In genomic region chr11:120254420-120254819, GRCm38 (mm10) we compare ENCODE assay signal across 8 mouse cellular contexts. TPM values are rescaled to one million over a fixed set of nuclear protein-coding genes. Genes with fewer than 3 reads are reported as not detected.
A peak's percentile ranks its signal among the peaks of the same experiment; 100 is the strongest.
DNase-seq lines count a peak whose midpoint lies in the region; ATAC-seq lines count a peak whose summit lies in the region.
"Had no signal": no experiment of that assay in that cellular context is flagged by ENCODE, and none has a peak within 500 bp of the region (broad histone marks: within the 10 kb centered on the region; RNA-seq: fewer than 3 reads in every experiment).

No protein-coding gene starts in this region.

- 47% methylated on average over 11 of the region's 11 CpGs for WGBS in kidney, embryonic 14.5 days
- WGBS in embryonic facial prominence, embryonic 10.5 days: 67% methylated on average over 11 of the region's 11 CpGs
- WGBS in heart, embryonic 14.5 days: 78% methylated on average over 11 of the region's 11 CpGs
- WGBS in limb, embryonic 15.5 days: 49% methylated on average over 11 of the region's 11 CpGs

- no peak overlapping the region for H3K4me3 ChIP-seq in kidney, embryonic 14.5 days (ENCODE audit: low read length)
- H3K4me3 ChIP-seq in embryonic facial prominence, embryonic 10.5 days: no peak overlapping the region
- H3K4me3 ChIP-seq in heart, embryonic 14.5 days (ENCODE audit: control insufficient read depth in 1 of 2, insufficient read depth in 1 of 2, low read depth in 1 of 2, low read length in 2 of 2): no peak overlapping the region
- H3K4me3 ChIP-seq in limb, embryonic 15.5 days: no peak overlapping the region

- no peak overlapping the region for H3K4me2 ChIP-seq in kidney, embryonic 14.5 days (replicated peaks; ENCODE audit: low read depth, low read length)
- H3K4me2 ChIP-seq in heart, embryonic 14.5 days (ENCODE audit: low read length): peak overlapping the region; percentile 19; the same call in 1 of the 2 replicates
- H3K4me2 ChIP-seq in limb, embryonic 15.5 days: no peak overlapping the region

- peaks cover 74% of the 10 kb centered on the region for H3K4me1 ChIP-seq in kidney, embryonic 14.5 days (ENCODE audit: control insufficient read depth, insufficient read depth, low read length)
- peaks cover 98% of the 10 kb centered on the region for H3K4me1 ChIP-seq in embryonic facial prominence, embryonic 10.5 days
- H3K4me1 ChIP-seq in heart, embryonic 14.5 days (ENCODE audit: control insufficient read depth in 2 of 2, insufficient read depth in 2 of 2, low read length in 2 of 2): peaks cover 68 to 88% of the 10 kb centered on the region in 2 experiments
- peaks cover 96% of the 10 kb centered on the region for H3K4me1 ChIP-seq in limb, embryonic 15.5 days

- H3K36me3 ChIP-seq in kidney, embryonic 14.5 days (ENCODE audit: control insufficient read depth, insufficient read depth, low read length): no peaks in the 10 kb centered on the region; the same call in 1 of the 2 replicates
- peaks cover 73% of the 10 kb centered on the region for H3K36me3 ChIP-seq in embryonic facial prominence, embryonic 10.5 days (replicated peaks)
- no peaks in the 10 kb centered on the region for H3K36me3 ChIP-seq in heart, embryonic 14.5 days (ENCODE audit: control insufficient read depth, insufficient read depth, low read length)
- H3K36me3 ChIP-seq in limb, embryonic 15.5 days: no peaks in the 10 kb centered on the region

- no peak for ATAC-seq in kidney, embryonic 14.5 days (ENCODE audit: low FRiP score, low TSS enrichment)
- no peak for ATAC-seq in heart, embryonic 14.5 days (ENCODE audit: insufficient number of reproducible peaks, insufficient read depth, low FRiP score, low read depth)
- no peak for ATAC-seq in limb, embryonic 15.5 days (ENCODE audit: insufficient number of reproducible peaks, low FRiP score, low TSS enrichment, low read depth)
- ATAC-seq: inflammation-experienced regulatory T-cells, adult 6 months had no signal

- DNase-seq in kidney, postnatal 10 days: no peak
- no peak for DNase-seq in embryonic facial prominence, embryonic 10.5 days (ENCODE audit: low spot score)
- no peak for DNase-seq in urinary bladder, postnatal 36 days (ENCODE audit: low spot score in 2 of 2)
- DNase-seq in layer of hippocampus, postnatal 14 days (ENCODE audit: low spot score in 2 of 2): no peak

- H3K27ac ChIP-seq in kidney, embryonic 14.5 days (ENCODE audit: low read depth, low read length): 0 out of 2 replicates have a peak overlapping the region, but pooled peaks have one; percentile 24
- H3K27ac ChIP-seq in embryonic facial prominence, embryonic 10.5 days (replicated peaks): peak overlapping the region; percentile 61
- peak overlapping the region; percentile 34 to 81 for H3K27ac ChIP-seq in heart, embryonic 14.5 days (replicated peaks in 1 of 2; ENCODE audit: control insufficient read depth in 1 of 2, insufficient read depth in 1 of 2, low read depth in 2 of 2, low read length in 2 of 2)
- H3K27ac ChIP-seq in limb, embryonic 15.5 days: peak overlapping the region; percentile 59; the same call in 1 of the 2 replicates

- H3K9me3 ChIP-seq in kidney, embryonic 14.5 days (ENCODE audit: control insufficient read depth, low read length): no peaks in the 10 kb centered on the region
- no peaks in the 10 kb centered on the region for H3K9me3 ChIP-seq in embryonic facial prominence, embryonic 10.5 days
- no peaks in the 10 kb centered on the region for H3K9me3 ChIP-seq in heart, embryonic 14.5 days (ENCODE audit: control insufficient read depth, low read length)
- no peaks in the 10 kb centered on the region for H3K9me3 ChIP-seq in limb, embryonic 15.5 days

- H3K9ac ChIP-seq in kidney, embryonic 14.5 days (ENCODE audit: low read depth, low read length): no peak overlapping the region
- 0 out of 2 replicates have a peak overlapping the region, but pooled peaks have one; percentile 27 for H3K9ac ChIP-seq in heart, embryonic 14.5 days (ENCODE audit: low read length)
- H3K9ac ChIP-seq in limb, embryonic 15.5 days: no peak overlapping the region

- no peaks in the 10 kb centered on the region for H3K27me3 ChIP-seq in kidney, embryonic 14.5 days (ENCODE audit: control insufficient read depth, insufficient read depth, low read length)
- no peaks in the 10 kb centered on the region for H3K27me3 ChIP-seq in embryonic facial prominence, embryonic 10.5 days (replicated peaks; ENCODE audit: low read depth, poor library complexity, severe bottlenecking)
- H3K27me3 ChIP-seq in heart, embryonic 14.5 days (ENCODE audit: control insufficient read depth, insufficient read depth, low read length): no peaks in the 10 kb centered on the region
- H3K27me3 ChIP-seq in limb, embryonic 15.5 days: no peaks in the 10 kb centered on the region

RNA-seq across cellular contexts. Expression of gene Bahcc1, which starts 21.7 kb away (rescaled TPM):
- polyA plus RNA-seq in kidney, embryonic 14.5 days (2014; fragmentation: Nextera tagmentation; extraction: Ambion mirVana): 20.3 and 27.2 TPM in 2 replicates
- polyA plus RNA-seq in embryonic facial prominence, embryonic 10.5 days (2016; fragmentation: Nextera tagmentation; extraction: Ambion mirVana): 18.0 and 18.4 TPM in 2 replicates
- 8.8 and 9.1 TPM in 2 replicates for polyA plus RNA-seq in heart, embryonic 14.5 days (2014; fragmentation: Nextera tagmentation; extraction: Ambion mirVana)
- 5.8 and 6.7 TPM in 2 replicates for polyA plus RNA-seq in limb, embryonic 15.5 days (2015; fragmentation: Nextera tagmentation; extraction: Ambion mirVana)
- total RNA-seq in layer of hippocampus, postnatal 14 days (2021): 10 to 100 TPM; 20.3 to 20.7 TPM
- polyA plus RNA-seq: inflammation-experienced regulatory T-cells, adult 6 months had no signal
